Mouse (Mus musculus): Measurements from ENCODE around the gene Unc5a. TPM values are rescaled to one million over a fixed set of nuclear protein-coding genes. Genes with fewer than 3 reads are reported as not detected.
A peak's percentile ranks its signal among the peaks of the same experiment; 100 is the strongest.

Gene Unc5a
- total and polyA plus RNA-seq, 3 experiments: 0.17 TPM; not detected in 2

DNA sequence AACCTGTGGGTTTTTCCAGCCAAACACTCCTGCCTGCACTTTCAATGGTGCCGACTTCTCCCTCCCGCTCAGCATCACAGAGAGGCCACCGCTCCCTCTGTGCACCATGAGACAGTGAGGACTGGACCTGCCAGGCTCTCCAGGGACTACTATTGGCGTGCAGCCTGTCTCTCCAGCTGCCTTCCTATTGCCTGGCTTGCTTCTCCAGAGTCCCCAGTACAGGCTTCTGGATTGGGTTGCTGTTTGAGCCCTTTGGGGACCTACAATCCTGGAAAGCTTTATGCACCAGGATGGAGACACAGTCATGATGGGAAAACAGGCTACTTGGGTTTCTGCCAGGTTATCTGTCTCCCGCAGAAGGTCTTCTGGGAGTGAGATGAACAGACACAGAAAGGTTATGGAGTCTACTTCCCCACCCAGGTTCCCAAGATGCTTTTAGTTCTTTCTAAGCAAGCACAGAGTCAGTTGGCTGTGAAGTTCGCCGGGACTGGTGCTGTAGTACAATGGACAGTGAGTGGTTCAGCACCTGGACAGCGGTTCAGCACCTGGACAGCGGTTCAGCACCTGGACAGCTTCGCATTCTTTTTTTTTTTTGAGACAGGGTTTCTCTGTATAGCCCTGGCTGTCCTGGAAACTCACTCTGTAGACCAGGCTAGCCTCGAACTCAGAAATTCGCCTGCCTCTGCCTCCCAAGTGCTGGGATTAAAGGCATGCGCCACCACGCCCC, 21.5 kb downstream of the Unc5a start:
- Histone ChIP-seq H3K4me2 (ENCODE audit: insufficient read depth, low read depth, poor library complexity, severe bottlenecking) (no peak overlapping the region), H3K79me2 (replicated peaks; ENCODE audit: control insufficient read depth, extremely low read depth, insufficient read depth, poor library complexity, severe bottlenecking) (no peaks in the 10 kb centered on the region), H3K4me1 (ENCODE audit: control insufficient read depth in 1 of 2, insufficient read depth in 2 of 2) (peaks cover 0 to 3% of the 10 kb centered on the region in 2 experiments; a peak in 1 of 4 replicates), H3K4me3 (replicated peaks in 1 of 3; ENCODE audit: low read depth in 2 of 3, low read length in 2 of 3, poor library complexity in 1 of 3) (no peak overlapping the region), H3K9ac (ENCODE audit: insufficient read depth, low read depth) (no peak overlapping the region), H3K9me3 (replicated peaks; ENCODE audit: low read length) (no peaks in the 10 kb centered on the region), H3K27me3 (replicated peaks) (peaks cover 78% of the 10 kb centered on the region), H3K27ac (ENCODE audit: insufficient read depth, low read depth) (no peak overlapping the region), H3K36me3 (replicated peaks in 1 of 2; ENCODE audit: control insufficient read depth in 1 of 2, insufficient read depth in 1 of 2, low read length in 1 of 2) (no peaks in the 10 kb centered on the region)
- DNase-seq (ENCODE audit: extremely low read depth): peak; percentile 35
- TF ChIP-seq MXI1 (IDR thresholded peaks at IDR 0.05; ENCODE audit: low read depth, low read length) (peak; percentile 81; the same call in 1 of the 2 replicates), ETS1 (conservative IDR thresholded peaks at IDR 0.05; ENCODE audit: low read depth, low read length) (no peak), ZNF384 (IDR thresholded peaks at IDR 0.05; ENCODE audit: low read depth, low read length) (peak; percentile 86), MAX (IDR thresholded peaks at IDR 0.05; ENCODE audit: low read length) (no peak), POLR2AphosphoS2 (IDR thresholded peaks at IDR 0.05; ENCODE audit: low read depth, low read length) (no peak), MAFK (IDR thresholded peaks at IDR 0.05; ENCODE audit: insufficient replicate concordance, low read length) (no peak), SIN3A (IDR thresholded peaks at IDR 0.05; ENCODE audit: low read length) (peak; percentile 98)
- in situ Hi-C loops (cut with MboI; ENCODE audit: low pct_ligation_motif_present, low pct_unique_long_range_greater_than_20kb, low sequenced_read_pairs): no loop called here
- dilution Hi-C loops (cut with MboI; ENCODE audit: extremely low pct_ligation_motif_present, extremely low pct_unique_long_range_greater_than_20kb, low sequenced_read_pairs): no loop called here

DNA sequence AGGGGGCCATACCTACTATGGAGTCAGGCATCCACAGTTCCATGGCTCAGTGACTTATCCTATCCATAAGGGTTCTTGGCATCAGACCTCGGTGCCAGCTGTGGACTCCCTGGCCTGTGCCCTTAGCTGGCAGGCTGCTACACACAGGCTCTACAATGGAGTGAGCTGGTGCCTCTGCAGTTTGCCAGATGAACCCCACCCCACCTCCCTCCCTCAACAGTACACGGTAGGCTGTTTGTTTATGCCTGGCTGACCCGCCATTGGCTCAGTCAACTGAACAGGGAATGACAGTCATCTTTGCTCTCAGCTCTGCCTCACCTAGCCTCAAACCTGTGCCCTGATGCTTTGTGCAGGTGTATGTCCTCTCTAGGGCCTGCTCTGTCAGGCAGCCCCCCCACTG, 26.3 kb downstream of the Unc5a start:
- dilution Hi-C loops (cut with MboI; ENCODE audit: extremely low pct_ligation_motif_present, extremely low pct_unique_long_range_greater_than_20kb, low sequenced_read_pairs): no loop called here

DNA sequence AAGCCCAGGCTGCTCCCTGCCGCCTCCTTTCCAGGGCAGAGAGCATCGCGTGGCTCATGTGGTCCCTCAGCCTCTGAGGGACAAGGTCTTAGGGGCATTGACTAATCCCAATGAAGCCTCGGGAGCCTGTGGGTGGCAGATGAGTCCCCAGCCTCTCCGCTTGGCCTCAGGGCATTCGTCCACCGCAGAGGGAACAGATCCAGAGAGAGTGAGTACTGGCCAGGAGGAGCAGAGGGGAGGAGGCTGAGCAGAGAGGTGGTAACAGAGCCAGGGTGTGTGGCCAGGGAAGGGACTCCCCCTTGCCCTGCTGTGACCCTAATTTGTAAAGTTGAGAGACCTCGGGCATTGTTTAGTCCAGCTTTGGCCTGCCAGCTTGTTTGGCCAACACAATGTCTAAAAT, 29.6 kb downstream of the Unc5a start:
- in situ Hi-C loops (cut with MboI; ENCODE audit: low pct_ligation_motif_present, low pct_unique_long_range_greater_than_20kb, low sequenced_read_pairs) (no loop called here), dilution Hi-C loops (cut with MboI; ENCODE audit: extremely low pct_ligation_motif_present, extremely low pct_unique_long_range_greater_than_20kb, low sequenced_read_pairs) (no loop called here)
- TF ChIP-seq JUN (IDR thresholded peaks at IDR 0.05; ENCODE audit: insufficient read depth, low read depth, low read length) (no peak), POLR2A (IDR thresholded peaks at IDR 0.05; ENCODE audit: low read depth, low read length) (no peak), RAD21 (IDR thresholded peaks at IDR 0.05; ENCODE audit: low read depth, low read length) (no peak), USF2 (conservative IDR thresholded peaks at IDR 0.05; ENCODE audit: low read depth, low read length) (no peak), MXI1 (IDR thresholded peaks at IDR 0.05; ENCODE audit: low read depth, low read length) (no peak), MAFK (IDR thresholded peaks at IDR 0.05; ENCODE audit: insufficient replicate concordance, low read length) (no peak), GABPA (IDR thresholded peaks at IDR 0.05; ENCODE audit: insufficient replicate concordance, low read depth, low read length) (no peak)
- no peak overlapping the region for H3K4me3 ChIP-seq (replicated peaks in 1 of 3; ENCODE audit: low read depth in 2 of 3, low read length in 2 of 3, poor library complexity in 1 of 3)
- no peaks in the 10 kb centered on the region for H3K9me3 ChIP-seq (replicated peaks; ENCODE audit: low read length)
- H3K79me2 ChIP-seq (replicated peaks; ENCODE audit: control insufficient read depth, extremely low read depth, insufficient read depth, poor library complexity, severe bottlenecking): no peaks in the 10 kb centered on the region
- H3K4me1 ChIP-seq (ENCODE audit: control insufficient read depth in 1 of 2, insufficient read depth in 2 of 2): peaks cover 0 to under 1% of the 10 kb centered on the region in 2 experiments; a peak in 1 of 4 replicates
- DNase-seq (ENCODE audit: extremely low read depth): no peak
- H3K9ac ChIP-seq (ENCODE audit: insufficient read depth, low read depth): no peak overlapping the region
- H3K36me3 ChIP-seq (replicated peaks in 1 of 2; ENCODE audit: control insufficient read depth in 1 of 2, insufficient read depth in 1 of 2, low read length in 1 of 2): no peaks in the 10 kb centered on the region
- peaks cover 96% of the 10 kb centered on the region for H3K27me3 ChIP-seq (replicated peaks)
- no peak overlapping the region for H3K27ac ChIP-seq (ENCODE audit: insufficient read depth, low read depth)
- H3K4me2 ChIP-seq (ENCODE audit: insufficient read depth, low read depth, poor library complexity, severe bottlenecking): no peak overlapping the region

More for the DNA sequence above, 26.3 kb downstream of the Unc5a start:
- Histone ChIP-seq H3K36me3 (replicated peaks in 1 of 2; ENCODE audit: control insufficient read depth in 1 of 2, insufficient read depth in 1 of 2, low read length in 1 of 2) (no peaks in the 10 kb centered on the region), H3K9ac (ENCODE audit: insufficient read depth, low read depth) (no peak overlapping the region), H3K79me2 (replicated peaks; ENCODE audit: control insufficient read depth, extremely low read depth, insufficient read depth, poor library complexity, severe bottlenecking) (no peaks in the 10 kb centered on the region), H3K4me1 (ENCODE audit: control insufficient read depth in 1 of 2, insufficient read depth in 2 of 2) (peaks cover 0 to 3% of the 10 kb centered on the region in 2 experiments; a peak in 1 of 4 replicates), H3K4me2 (ENCODE audit: insufficient read depth, low read depth, poor library complexity, severe bottlenecking) (no peak overlapping the region), H3K27me3 (replicated peaks) (peaks cover 84% of the 10 kb centered on the region), H3K27ac (ENCODE audit: insufficient read depth, low read depth) (no peak overlapping the region), H3K4me3 (replicated peaks in 1 of 3; ENCODE audit: low read depth in 2 of 3, low read length in 2 of 3, poor library complexity in 1 of 3) (no peak overlapping the region), H3K9me3 (replicated peaks; ENCODE audit: low read length) (no peaks in the 10 kb centered on the region)
- in situ Hi-C loops (cut with MboI; ENCODE audit: low pct_ligation_motif_present, low pct_unique_long_range_greater_than_20kb, low sequenced_read_pairs): no loop called here
- DNase-seq (ENCODE audit: extremely low read depth): no peak
- no peak for TF ChIP-seq MYC (IDR thresholded peaks at IDR 0.05; ENCODE audit: low read depth, low read length)
- no peak for TF ChIP-seq BHLHE40 (IDR thresholded peaks at IDR 0.05; ENCODE audit: low read depth, low read length)
- TF ChIP-seq SMC3 (IDR thresholded peaks at IDR 0.05; ENCODE audit: low read depth, low read length): no peak
- no peak for TF ChIP-seq GABPA (IDR thresholded peaks at IDR 0.05; ENCODE audit: insufficient replicate concordance, low read depth, low read length)

Measured in CH12.LX (cell line).